Mouse (Mus musculus): ENCODE measurements around the gene Arfip2.

Arfip2 gene

DNA sequence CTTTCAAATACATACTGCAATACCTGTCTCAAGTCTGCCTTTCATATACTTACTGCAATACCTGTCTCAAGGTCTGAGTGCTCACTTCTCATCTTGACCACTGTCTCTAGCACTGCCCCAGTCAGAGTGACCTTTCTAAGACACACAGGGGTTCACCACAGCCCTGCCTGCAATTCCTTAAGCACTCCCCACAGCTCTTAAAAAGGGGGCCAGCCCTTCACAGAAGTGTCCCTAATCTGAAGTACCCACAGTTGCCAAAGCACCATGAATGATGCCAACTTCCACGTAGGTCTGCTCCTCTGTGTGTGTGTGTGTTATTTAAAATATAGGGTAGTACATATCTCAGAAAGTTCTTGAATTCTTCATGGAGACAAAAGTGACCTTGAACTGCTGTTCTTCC, 28.4 kb downstream of the Arfip2 start:
- DNase-seq, result no peak

DNA sequence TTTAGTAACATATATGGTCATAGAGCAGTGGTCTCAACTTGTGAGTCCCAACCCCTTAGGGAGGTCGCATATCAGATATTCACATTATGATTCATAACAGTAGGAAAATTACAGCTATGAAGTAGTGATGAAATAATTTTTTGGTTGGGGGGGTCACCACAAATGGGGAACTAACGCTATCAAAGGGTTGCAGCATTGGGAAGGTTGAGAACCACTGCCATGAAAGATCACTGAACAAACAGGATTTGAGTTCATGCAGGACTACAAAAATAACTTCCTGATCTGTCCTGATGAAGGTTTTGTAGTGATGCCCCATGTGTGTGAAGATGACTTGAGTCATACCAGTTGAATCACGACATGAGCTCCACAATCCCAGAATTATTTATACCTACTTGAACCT, 31.7 kb downstream of the Arfip2 start:
- DNase-seq, result no peak

DNA sequence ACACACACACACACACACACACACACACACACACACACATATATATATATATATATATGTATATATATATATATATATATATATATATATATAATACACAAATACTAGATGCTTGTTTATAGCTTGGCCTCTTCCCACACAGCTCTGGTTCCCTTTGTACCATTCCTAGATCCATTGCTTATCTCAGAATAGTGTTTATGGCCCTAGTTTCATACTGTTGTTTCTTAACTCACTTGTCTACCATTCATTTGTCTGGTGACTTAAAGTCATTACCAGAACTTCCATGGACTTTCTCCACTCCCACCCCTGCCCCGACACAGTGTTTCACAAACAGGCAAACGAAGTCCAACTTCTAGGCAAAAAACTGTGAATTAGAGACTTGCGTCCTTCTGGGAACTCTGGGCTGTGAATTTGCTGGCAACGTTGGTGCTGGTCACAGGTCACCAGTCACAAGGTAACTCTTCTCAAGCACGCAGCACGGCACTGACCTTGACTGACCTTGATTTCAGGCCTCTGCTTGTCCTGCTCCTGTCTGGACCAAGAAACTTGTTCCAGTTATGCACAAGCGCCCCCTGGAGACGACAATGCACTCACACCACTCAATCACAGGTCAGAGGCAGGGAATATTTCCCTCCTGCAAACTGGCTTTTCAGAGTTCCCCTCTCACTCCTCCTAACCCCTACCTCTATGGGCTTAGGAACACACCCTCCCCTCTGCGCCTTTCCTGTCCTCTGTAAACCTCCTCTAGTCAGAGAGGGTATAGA, 37.2 kb downstream of the Arfip2 start:
- peak; percentile 73 for DNase-seq

DNA sequence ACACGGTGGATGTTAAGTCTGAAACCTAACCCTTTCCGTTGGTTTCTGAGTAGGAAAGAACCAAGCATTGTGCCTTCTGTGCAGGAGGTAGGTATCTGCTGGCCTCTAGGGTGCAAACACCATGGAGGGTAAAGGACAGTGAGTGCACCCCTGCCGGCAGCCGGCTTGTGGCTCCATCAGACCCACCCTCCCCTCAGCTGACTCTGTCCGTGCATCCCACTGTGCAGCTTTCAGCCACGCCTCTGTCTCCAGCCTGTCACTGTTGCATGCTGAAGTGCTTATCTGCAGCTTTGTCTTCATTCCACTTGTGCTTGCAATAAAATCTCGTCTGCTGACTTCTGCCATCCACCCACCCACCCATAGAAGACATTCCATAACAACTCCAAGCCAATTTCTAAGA, 50.1 kb downstream of the Arfip2 start:
- no peak for DNase-seq

DNA sequence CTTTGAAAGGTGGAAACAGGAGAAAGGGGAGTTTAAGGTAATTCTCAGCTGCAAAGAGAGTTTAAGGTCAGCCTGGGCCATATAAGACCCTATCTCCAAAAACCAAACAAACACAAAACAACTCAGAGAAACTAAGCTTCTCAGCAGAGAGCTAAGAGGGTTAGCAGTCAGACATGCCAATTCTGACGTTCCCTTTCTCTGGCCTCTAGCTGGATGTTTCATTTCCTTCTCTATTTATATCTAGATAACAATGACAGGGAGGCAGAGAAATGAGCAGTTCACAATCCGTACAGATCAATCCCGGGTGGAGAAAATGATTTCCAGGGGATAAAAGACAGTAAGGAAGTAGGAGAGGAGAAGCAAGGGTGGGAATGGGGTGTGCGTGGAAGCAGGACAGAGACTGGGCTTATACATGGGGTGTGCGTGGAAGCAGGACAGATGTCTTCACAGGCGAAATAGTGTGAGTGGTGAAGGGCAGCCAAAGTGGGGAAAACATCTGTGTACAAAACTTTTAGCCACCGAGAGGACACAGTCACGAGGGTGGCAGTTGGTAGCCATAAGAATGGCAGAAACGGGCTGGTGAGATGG, 51.8 kb downstream of the Arfip2 start:
- DNase-seq, result no peak

All from liver (tissue).